Mouse (Mus musculus): ENCODE results near the gene Tapt1. TPM values are rescaled to one million over a fixed set of nuclear protein-coding genes. Genes with fewer than 3 reads are reported as not detected.

Gene Tapt1
- polyA plus RNA-seq, 1 experiment from 2014 or later = 23.6 TPM

- Histone ChIP-seq H3K4me3 (no peak overlapping the region), H3K9me3 (no peaks in the 10 kb centered on the region), H3K36me3 (replicated peaks) (peaks cover 53% of the 10 kb centered on the region), H3K27me3 (ENCODE audit: poor library complexity, severe bottlenecking) (no peaks in the 10 kb centered on the region), H3K27ac (no peak overlapping the region), H3K4me1 (no peaks in the 10 kb centered on the region)
- 89% methylated on average over 6 of the region's 6 CpGs for WGBS
- DNase-seq (ENCODE audit: extremely low spot score, low spot score) = no peak
Measured at GRCm38 (mm10) chr5:44211818-44212465, 14.5 kb downstream of the Tapt1 start.

DNA sequence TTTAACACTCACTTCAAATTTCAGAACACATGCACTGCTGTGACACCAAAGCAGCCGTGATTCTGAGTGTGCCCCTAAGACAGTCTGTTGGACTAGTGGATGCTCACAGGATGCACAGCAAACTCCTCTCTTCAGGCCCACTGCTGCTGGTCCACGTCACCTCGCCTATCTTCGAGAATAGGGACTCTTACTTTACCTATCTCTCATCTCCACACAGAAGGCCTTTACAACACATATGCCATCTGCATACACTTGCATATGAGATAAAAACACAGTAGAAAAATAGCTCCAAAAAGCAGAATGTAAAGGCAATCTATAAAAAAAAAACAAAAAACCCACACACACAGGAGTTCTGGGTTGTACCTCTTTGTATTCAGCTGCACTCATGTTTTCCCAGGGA is 19.1 kb downstream of the Tapt1 start:
- no peak for DNase-seq (ENCODE audit: extremely low spot score, low spot score)
- Histone ChIP-seq H3K4me3 (no peak overlapping the region), H3K36me3 (replicated peaks) (peaks cover 54% of the 10 kb centered on the region), H3K27me3 (ENCODE audit: poor library complexity, severe bottlenecking) (no peaks in the 10 kb centered on the region), H3K4me1 (no peaks in the 10 kb centered on the region), H3K27ac (no peak overlapping the region), H3K9me3 (no peaks in the 10 kb centered on the region)
- WGBS = 88% methylated on average over 4 of the region's 4 CpGs

DNA sequence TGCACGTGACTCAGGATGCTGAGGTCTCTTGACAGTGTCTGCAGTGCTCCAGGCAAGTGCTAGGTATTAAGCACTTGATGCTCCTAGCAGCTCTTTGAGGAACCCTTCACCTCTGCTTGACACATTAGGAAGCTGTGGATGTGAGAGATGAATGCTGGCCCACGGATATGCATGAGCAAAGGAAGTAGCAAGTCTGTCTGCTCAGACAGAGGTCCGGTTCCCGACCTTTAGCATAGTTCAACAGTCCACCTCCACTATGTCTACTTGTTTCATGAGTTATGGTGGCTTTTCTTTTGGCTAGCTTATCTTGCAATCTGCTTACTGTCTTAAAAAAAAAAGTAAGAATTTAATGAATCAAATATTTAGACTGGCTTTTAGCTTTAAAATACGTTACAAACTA is 19.8 kb downstream of the Tapt1 start:
- 92% methylated on average over 5 of the region's 5 CpGs for WGBS
- Histone ChIP-seq H3K36me3 (replicated peaks) (peaks cover 47% of the 10 kb centered on the region), H3K27me3 (ENCODE audit: poor library complexity, severe bottlenecking) (no peaks in the 10 kb centered on the region), H3K27ac (no peak overlapping the region), H3K9me3 (no peaks in the 10 kb centered on the region), H3K4me1 (no peaks in the 10 kb centered on the region), H3K4me3 (no peak overlapping the region)
- no peak for DNase-seq (ENCODE audit: extremely low spot score, low spot score)

DNA sequence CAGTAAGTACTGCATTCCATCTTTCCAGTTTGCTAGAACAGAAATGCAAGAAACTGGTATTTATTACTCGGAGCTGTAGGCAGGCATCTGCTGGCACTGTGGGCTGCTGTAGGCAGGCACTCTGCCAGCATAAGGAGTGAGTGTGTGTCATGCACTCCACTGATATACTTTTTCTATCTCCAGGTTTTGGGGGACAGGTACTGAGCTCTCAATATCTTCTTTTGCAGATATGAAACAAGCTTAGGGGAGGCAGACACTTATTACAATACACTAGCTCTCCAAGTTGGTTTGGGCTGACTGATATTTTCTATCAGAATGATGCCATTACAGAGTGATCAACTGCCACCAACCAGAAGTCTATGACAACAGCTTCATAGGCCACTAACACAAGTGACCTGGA is 23.0 kb downstream of the Tapt1 start:
- Histone ChIP-seq H3K27ac (no peak overlapping the region), H3K9me3 (no peaks in the 10 kb centered on the region), H3K36me3 (replicated peaks) (peaks cover 43% of the 10 kb centered on the region), H3K4me3 (no peak overlapping the region), H3K27me3 (ENCODE audit: poor library complexity, severe bottlenecking) (no peaks in the 10 kb centered on the region), H3K4me1 (no peaks in the 10 kb centered on the region)
- DNase-seq (ENCODE audit: extremely low spot score, low spot score) = no peak
- 85% methylated on average over 1 of the region's 1 CpGs for WGBS

DNA sequence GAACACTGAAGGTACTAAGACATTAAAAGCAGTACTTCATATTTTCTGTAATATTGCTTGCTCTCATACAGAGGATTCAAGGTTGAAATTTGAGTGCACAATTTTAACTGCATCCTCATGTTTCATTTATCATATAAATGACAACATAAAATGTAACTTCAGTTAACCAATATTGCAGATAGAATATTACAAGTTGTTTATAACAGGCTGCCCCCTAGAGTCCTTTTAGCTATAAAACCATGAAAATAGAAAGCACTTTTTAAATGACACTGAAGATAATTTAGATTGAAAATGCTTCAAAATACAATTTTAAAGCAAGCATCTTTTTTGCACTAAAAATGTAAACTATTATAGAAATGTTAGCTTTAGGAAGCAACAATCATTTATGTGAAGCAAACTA is 24.8 kb downstream of the Tapt1 start:
- no peaks in the 10 kb centered on the region for H3K27me3 ChIP-seq (ENCODE audit: poor library complexity, severe bottlenecking)
- H3K36me3 ChIP-seq (replicated peaks) = peaks cover 38% of the 10 kb centered on the region
- H3K9me3 ChIP-seq = no peaks in the 10 kb centered on the region
- H3K4me1 ChIP-seq = no peaks in the 10 kb centered on the region
- H3K4me3 ChIP-seq = no peak overlapping the region
- no peak overlapping the region for H3K27ac ChIP-seq
- DNase-seq (ENCODE audit: extremely low spot score, low spot score) = no peak

GRCm38 (mm10) chr5:44199109-44199508 is 27.3 kb downstream of the Tapt1 start:
- Histone ChIP-seq H3K9me3 (no peaks in the 10 kb centered on the region), H3K27ac (no peak overlapping the region), H3K4me1 (no peaks in the 10 kb centered on the region), H3K36me3 (replicated peaks) (peaks cover 36% of the 10 kb centered on the region), H3K4me3 (no peak overlapping the region), H3K27me3 (ENCODE audit: poor library complexity, severe bottlenecking) (no peaks in the 10 kb centered on the region)
- DNase-seq (ENCODE audit: extremely low spot score, low spot score) = no peak
- 94% methylated on average over 4 of the region's 4 CpGs for WGBS

GRCm38 (mm10) chr5:44198471-44198870 is 28.0 kb downstream of the Tapt1 start:
- 87% methylated on average over 4 of the region's 4 CpGs for WGBS
- no peaks in the 10 kb centered on the region for H3K9me3 ChIP-seq
- no peak overlapping the region for H3K27ac ChIP-seq
- H3K27me3 ChIP-seq (ENCODE audit: poor library complexity, severe bottlenecking) = no peaks in the 10 kb centered on the region
- peaks cover 40% of the 10 kb centered on the region for H3K36me3 ChIP-seq (replicated peaks)
- no peak for DNase-seq (ENCODE audit: extremely low spot score, low spot score)
- no peaks in the 10 kb centered on the region for H3K4me1 ChIP-seq
- H3K4me3 ChIP-seq = no peak overlapping the region

GRCm38 (mm10) chr5:44197806-44198205 is 28.6 kb downstream of the Tapt1 start:
- H3K4me3 ChIP-seq = no peak overlapping the region
- H3K9me3 ChIP-seq = no peaks in the 10 kb centered on the region
- no peak overlapping the region for H3K27ac ChIP-seq
- H3K27me3 ChIP-seq (ENCODE audit: poor library complexity, severe bottlenecking) = no peaks in the 10 kb centered on the region
- no peak for DNase-seq (ENCODE audit: extremely low spot score, low spot score)
- 90% methylated on average over 5 of the region's 5 CpGs for WGBS
- no peaks in the 10 kb centered on the region for H3K4me1 ChIP-seq
- peaks cover 42% of the 10 kb centered on the region for H3K36me3 ChIP-seq (replicated peaks)

GRCm38 (mm10) chr5:44196167-44196566 is 30.3 kb downstream of the Tapt1 start:
- Histone ChIP-seq H3K27me3 (ENCODE audit: poor library complexity, severe bottlenecking) (no peaks in the 10 kb centered on the region), H3K27ac (no peak overlapping the region), H3K4me1 (no peaks in the 10 kb centered on the region), H3K36me3 (replicated peaks) (peaks cover 55% of the 10 kb centered on the region), H3K4me3 (no peak overlapping the region), H3K9me3 (no peaks in the 10 kb centered on the region)
- no peak for DNase-seq (ENCODE audit: extremely low spot score, low spot score)
- 96% methylated on average over 4 of the region's 4 CpGs for WGBS

DNA sequence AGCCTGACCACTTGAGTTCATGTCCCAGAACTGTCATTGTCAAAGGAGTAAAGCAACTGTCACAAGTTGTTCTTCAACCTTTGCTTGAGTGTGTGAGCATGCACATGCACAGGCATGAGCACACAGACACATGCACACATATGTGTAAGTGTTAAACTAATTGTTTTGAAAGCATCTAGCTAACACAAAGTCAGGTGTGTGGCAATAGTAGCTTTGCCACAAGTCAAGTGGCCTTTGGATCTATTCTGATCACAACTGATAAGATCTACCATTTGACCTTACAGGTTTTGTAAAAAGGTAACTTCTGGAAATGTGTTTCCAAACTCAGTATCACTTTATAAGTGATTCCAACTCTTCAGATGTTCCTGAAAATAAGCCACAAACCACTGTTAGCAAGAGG is 39.1 kb downstream of the Tapt1 start:
- DNase-seq (ENCODE audit: extremely low spot score, low spot score) = no peak
- H3K9me3 ChIP-seq = no peaks in the 10 kb centered on the region
- peaks cover 6% of the 10 kb centered on the region; the same call in 1 of the 2 replicates for H3K4me1 ChIP-seq
- H3K4me3 ChIP-seq = no peak overlapping the region
- no peaks in the 10 kb centered on the region for H3K27me3 ChIP-seq (ENCODE audit: poor library complexity, severe bottlenecking)
- no peak overlapping the region for H3K27ac ChIP-seq
- peaks cover 92% of the 10 kb centered on the region for H3K36me3 ChIP-seq (replicated peaks)

GRCm38 (mm10) chr5:44181669-44182068 is 44.8 kb downstream of the Tapt1 start:
- 91% methylated on average over 3 of the region's 3 CpGs for WGBS
- no peaks in the 10 kb centered on the region for H3K27me3 ChIP-seq (ENCODE audit: poor library complexity, severe bottlenecking)
- DNase-seq (ENCODE audit: extremely low spot score, low spot score) = no peak
- H3K27ac ChIP-seq = no peak overlapping the region
- peaks cover 82% of the 10 kb centered on the region for H3K36me3 ChIP-seq (replicated peaks)
- H3K9me3 ChIP-seq = no peaks in the 10 kb centered on the region
- peaks cover 6% of the 10 kb centered on the region; the same call in 1 of the 2 replicates for H3K4me1 ChIP-seq
- no peak overlapping the region for H3K4me3 ChIP-seq

DNA sequence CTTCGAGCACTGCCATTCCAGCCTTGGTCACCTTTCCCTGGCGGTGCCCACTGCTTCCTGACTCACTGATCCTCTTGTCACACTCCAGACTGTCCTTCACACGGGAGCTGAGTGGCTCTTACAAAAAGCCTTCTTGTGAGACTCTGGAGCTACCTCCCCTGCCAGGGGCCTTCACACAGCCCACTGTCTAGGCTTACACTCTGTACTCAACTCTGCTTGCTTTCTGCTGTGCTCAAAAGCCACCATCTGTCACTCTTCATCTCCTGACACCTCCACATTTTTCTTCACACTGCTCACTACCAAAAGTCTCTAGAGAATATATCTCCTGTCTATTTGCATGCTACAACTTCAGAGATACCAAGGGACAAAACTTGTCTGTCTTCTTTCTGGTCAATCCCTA is 46.0 kb downstream of the Tapt1 start:
- Histone ChIP-seq H3K27ac (no peak overlapping the region), H3K36me3 (replicated peaks) (peaks cover 84% of the 10 kb centered on the region), H3K4me3 (no peak overlapping the region), H3K4me1 (peaks cover 4% of the 10 kb centered on the region; the same call in 1 of the 2 replicates), H3K27me3 (ENCODE audit: poor library complexity, severe bottlenecking) (no peaks in the 10 kb centered on the region), H3K9me3 (no peaks in the 10 kb centered on the region)
- WGBS = 84% methylated on average over 3 of the region's 3 CpGs
- DNase-seq (ENCODE audit: extremely low spot score, low spot score) = no peak

DNA sequence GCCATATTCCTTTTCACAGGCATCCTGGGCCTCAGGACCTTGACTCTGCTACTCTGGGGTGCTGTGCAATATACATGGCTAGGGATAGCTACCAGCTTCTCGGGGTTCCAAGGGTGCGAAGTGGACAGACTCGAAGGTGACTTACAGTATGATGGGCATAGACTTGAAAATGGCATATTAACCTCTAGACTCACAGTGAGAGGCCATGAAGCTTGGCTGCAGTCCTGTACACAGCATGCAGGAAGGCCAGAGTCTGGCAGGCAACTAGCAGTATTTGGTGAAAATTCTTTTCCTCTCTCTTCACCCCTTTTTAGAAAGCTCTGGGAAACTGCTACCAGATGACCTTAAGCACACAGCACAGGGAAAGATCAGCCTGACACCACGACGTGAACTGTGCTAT is 52.4 kb downstream of the Tapt1 start:
- whole genome bisulfite sequencing = 95% methylated on average over 5 of the region's 5 CpGs
- H3K36me3 ChIP-seq (replicated peaks) = peaks cover 62% of the 10 kb centered on the region
- DNase-seq (ENCODE audit: extremely low spot score, low spot score) = no peak
- no peak overlapping the region for H3K4me3 ChIP-seq
- no peak overlapping the region for H3K27ac ChIP-seq
- H3K27me3 ChIP-seq (ENCODE audit: poor library complexity, severe bottlenecking) = no peaks in the 10 kb centered on the region
- no peaks in the 10 kb centered on the region for H3K9me3 ChIP-seq
- no peaks in the 10 kb centered on the region for H3K4me1 ChIP-seq

- peaks cover 5% of the 10 kb centered on the region; the same call in 1 of the 2 replicates for H3K36me3 ChIP-seq (replicated peaks)
- no peaks in the 10 kb centered on the region for H3K27me3 ChIP-seq (ENCODE audit: poor library complexity, severe bottlenecking)
- no peak overlapping the region for H3K27ac ChIP-seq
- no peak overlapping the region for H3K4me3 ChIP-seq
- DNase-seq (ENCODE audit: extremely low spot score, low spot score) = no peak
- WGBS = 85% methylated on average over 6 of the region's 6 CpGs
- peaks cover 7% of the 10 kb centered on the region for H3K4me1 ChIP-seq
- H3K9me3 ChIP-seq = no peaks in the 10 kb centered on the region
Measured at GRCm38 (mm10) chr5:44166866-44167265, 59.6 kb downstream of the Tapt1 start.
